Mouse (Mus musculus) stomach, postnatal 0 days (tissue): Measurements from ENCODE around the gene Sez6l.

Source experiments
- CTCF ChIP-seq: IDR thresholded peaks from 2 replicates; pipeline ENCODE4 v1.5.1; 2016; ENCODE audit warnings: antibody characterized with exemption, low read depth, mild to moderate bottlenecking, moderate library complexity
- EP300 ChIP-seq: optimal IDR thresholded peaks from 2 replicates; pipeline ENCODE3; 2016; ENCODE audit warnings: antibody characterized with exemption

DNA sequence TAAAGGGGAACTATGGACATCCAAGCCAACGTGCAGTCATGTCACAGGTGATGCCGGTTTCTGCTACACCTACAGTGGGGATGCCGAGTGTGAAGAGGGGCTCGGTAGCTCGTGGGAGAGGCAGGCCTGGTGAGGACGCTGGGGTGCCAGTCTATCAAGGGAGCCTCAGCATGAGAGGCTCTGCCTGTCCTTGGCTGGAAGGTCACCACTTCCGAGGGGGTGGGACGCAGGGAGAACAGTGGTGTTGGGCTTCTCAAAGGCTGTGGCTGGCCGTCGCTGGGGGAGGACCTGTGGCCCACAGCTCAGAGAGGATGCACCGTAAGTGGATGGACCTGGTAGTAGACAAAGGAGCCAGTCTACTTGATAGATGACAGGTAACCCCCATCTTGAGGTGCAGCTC is 195.8 kb downstream of the Sez6l start:
- no peak for TF ChIP-seq CTCF
- TF ChIP-seq EP300, result no peak
